ENCODE assay signal across 8 mouse cellular contexts in genomic region chr1:63667949-63668851, GRCm38 (mm10). TPM values are rescaled to one million over a fixed set of nuclear protein-coding genes. Genes with fewer than 3 reads are reported as not detected.
A peak's percentile ranks its signal among the peaks of the same experiment; 100 is the strongest.
DNase-seq lines count a peak whose midpoint lies in the region; ATAC-seq and TF ChIP-seq lines count a peak whose summit lies in the region.
"Had no signal": no experiment of that assay in that cellular context is flagged by ENCODE, and none has a peak within 500 bp of the region (broad histone marks: within the 10 kb centered on the region; RNA-seq: fewer than 3 reads in every experiment).

No protein-coding gene starts in this region.

- peak overlapping the region; percentile 50 for H3K9ac ChIP-seq in forebrain, embryonic 16.5 days (replicated peaks; ENCODE audit: low read depth, low read length)
- H3K9ac ChIP-seq in midbrain, embryonic 15.5 days: 0 out of 2 replicates have a peak overlapping the region, but pooled peaks have one; percentile 15
- H3K9ac ChIP-seq: liver, embryonic 14.5 days had no signal

- 9% methylated on average over 13 of the region's 13 CpGs for WGBS in forebrain, embryonic 16.5 days
- WGBS in midbrain, embryonic 15.5 days: 12% methylated on average over 13 of the region's 13 CpGs

- peak; percentile 16 to 27 for DNase-seq in layer of hippocampus, postnatal 10 days (ENCODE audit: low spot score in 2 of 2)
- DNase-seq in layer of hippocampus, adult 11-12 months (ENCODE audit: low spot score): no peak
- peak; percentile 77 for DNase-seq in brain, embryonic 14.5 days (ENCODE audit: low read depth)
- no peak for DNase-seq in kidney, postnatal 25 days
- DNase-seq in lung, adult 18-20 months: no peak

- no peaks in the 10 kb centered on the region; the same call in 1 of the 2 replicates for H3K27me3 ChIP-seq in forebrain, embryonic 16.5 days (replicated peaks; ENCODE audit: control insufficient read depth, insufficient read depth, low read length)
- no peaks in the 10 kb centered on the region for H3K27me3 ChIP-seq in midbrain, embryonic 15.5 days (replicated peaks)

- ATAC-seq in forebrain, embryonic 16.5 days: peak; percentile 66
- peak; percentile 75 for ATAC-seq in midbrain, embryonic 15.5 days (replicated peaks)

- peaks cover 17% of the 10 kb centered on the region for H3K4me1 ChIP-seq in forebrain, embryonic 16.5 days (replicated peaks; ENCODE audit: control insufficient read depth, insufficient read depth, low read length)
- H3K4me1 ChIP-seq in midbrain, embryonic 15.5 days: peaks cover 18% of the 10 kb centered on the region

- H3K4me2 ChIP-seq in forebrain, embryonic 16.5 days (ENCODE audit: low read length): peak overlapping the region; percentile 57
- H3K4me2 ChIP-seq in midbrain, embryonic 15.5 days: peak overlapping the region; percentile 45

- no peaks in the 10 kb centered on the region for H3K36me3 ChIP-seq in forebrain, embryonic 16.5 days (ENCODE audit: control insufficient read depth, insufficient read depth)
- H3K36me3 ChIP-seq in midbrain, embryonic 15.5 days (replicated peaks): no peaks in the 10 kb centered on the region

- H3K4me3 ChIP-seq in forebrain, embryonic 16.5 days (replicated peaks; ENCODE audit: low read length): peak overlapping the region; percentile 32
- H3K4me3 ChIP-seq in midbrain, embryonic 15.5 days: peak overlapping the region; percentile 22

- no peak for TF ChIP-seq CTCF in brain, embryonic 14.5 days (IDR thresholded peaks at IDR 0.05; ENCODE audit: borderline replicate concordance, extremely low read depth, insufficient read depth, insufficient read length)

- TF ChIP-seq POLR2A in brain, embryonic 14.5 days (IDR thresholded peaks at IDR 0.05; ENCODE audit: borderline replicate concordance, extremely low read depth, insufficient read depth, insufficient read length, poor library complexity, severe bottlenecking): no peak

- H3K9me3 ChIP-seq in forebrain, embryonic 16.5 days (ENCODE audit: control insufficient read depth, low read length): no peaks in the 10 kb centered on the region
- H3K9me3 ChIP-seq in midbrain, embryonic 15.5 days: no peaks in the 10 kb centered on the region

- peak overlapping the region; percentile 36; the same call in 1 of the 2 replicates for H3K27ac ChIP-seq in forebrain, embryonic 16.5 days (ENCODE audit: low read length)
- peak overlapping the region; percentile 70 for H3K27ac ChIP-seq in midbrain, embryonic 15.5 days
- H3K27ac ChIP-seq: liver, embryonic 14.5 days had no signal

RNA-seq across cellular contexts. Expression of gene Dytn, which starts 18.5 kb away (rescaled TPM):
- total RNA-seq in layer of hippocampus, postnatal 10 days (2021): not detected
- 0.01 and 0.10 TPM in 2 replicates for polyA plus RNA-seq in brain, embryonic 14.5 days (2012; rRNA removed)
- not detected in 2 replicates for polyA plus RNA-seq in forebrain, embryonic 16.5 days (2015; fragmentation: Nextera tagmentation; extraction: Ambion mirVana)
- polyA plus RNA-seq in midbrain, embryonic 15.5 days (2015; fragmentation: Nextera tagmentation; extraction: Ambion mirVana): not detected in 2 replicates
- polyA plus RNA-seq: liver, embryonic 14.5 days had no signal

RNA-seq across cellular contexts. Expression of gene Gm39653, which starts 52.4 kb away (rescaled TPM):
- total RNA-seq in layer of hippocampus, postnatal 10 days (2021): not detected
- polyA plus RNA-seq in brain, embryonic 14.5 days (2012; rRNA removed): not detected in 2 replicates
- not detected in 2 replicates for polyA plus RNA-seq in forebrain, embryonic 16.5 days (2015; fragmentation: Nextera tagmentation; extraction: Ambion mirVana)
- polyA plus RNA-seq in midbrain, embryonic 15.5 days (2015; fragmentation: Nextera tagmentation; extraction: Ambion mirVana): not detected in 2 replicates
- polyA plus RNA-seq: liver, embryonic 14.5 days had no signal

Comparison
In these comparisons a context has a peak if more than half of its experiments do, and no peak if none do; other contexts are left out.
1. DNase-seq: peak in layer of hippocampus, postnatal 10 days (2 of 2) and brain, embryonic 14.5 days (single experiment); none in layer of hippocampus, adult 11-12 months (single experiment), kidney, postnatal 25 days (0 of 2) and lung, adult 18-20 months (0 of 2).